23 mouse cellular contexts compared by ENCODE assay signal in the genomic region with DNA sequence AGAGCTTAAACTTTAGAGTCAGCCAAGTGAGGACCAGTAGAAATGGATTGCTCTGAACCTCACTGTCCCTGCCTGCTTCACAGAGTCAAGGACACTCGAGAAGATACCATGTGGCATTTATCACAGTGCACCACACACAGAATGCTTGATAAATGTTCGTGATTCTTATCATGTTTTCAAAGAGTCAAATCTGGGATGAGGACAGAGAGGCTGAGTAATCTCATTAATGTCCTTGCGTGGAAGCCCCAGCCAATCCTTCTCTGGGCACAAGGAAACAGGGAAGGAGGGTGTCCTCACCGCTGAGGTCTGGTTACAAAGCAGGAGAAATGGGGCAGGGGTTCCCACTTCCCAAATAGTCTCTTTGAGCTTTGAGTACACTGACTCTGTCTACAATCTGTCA. TPM values are rescaled to one million over a fixed set of nuclear protein-coding genes. Genes with fewer than 3 reads are reported as not detected.
A peak's percentile ranks its signal among the peaks of the same experiment; 100 is the strongest.
DNase-seq lines count a peak whose midpoint lies in the region.
"Had no signal": no experiment of that assay in that cellular context is flagged by ENCODE, and none has a peak within 500 bp of the region (broad histone marks: within the 10 kb centered on the region; RNA-seq: fewer than 3 reads in every experiment).

No protein-coding gene starts in this region.

- intact Hi-C loops in left cerebral cortex, postnatal 14 days (cut with DNase I), result no loop called here

- peak; percentile 74 to 87 for DNase-seq in adrenal gland, adult (ENCODE audit: inconsistent age in 2 of 2, low spot score in 1 of 2)
- DNase-seq in adrenal gland, postnatal 4 days (ENCODE audit: low spot score in 2 of 2), result no peak
- DNase-seq in adrenal gland, adult 2 months, result peak; percentile 74
- DNase-seq in adrenal gland, postnatal 14 days, result peak; percentile 62
- DNase-seq in left cerebral cortex, postnatal 14 days (ENCODE audit: low spot score in 2 of 2), result no peak
- DNase-seq in lung, postnatal 14 days, result no peak
- DNase-seq: cerebellum, adult 11 months; cerebellum, adult 2 months; cerebellum, adult 9-11 months; cerebellum, postnatal 25 days; forebrain, postnatal 0 days; gastrocnemius, adult 2 months; gastrocnemius, postnatal 14 days; heart, adult 18-20 months; heart, postnatal 10 days; heart, postnatal 4 days had no signal

RNA-seq across cellular contexts. Expression of a gene that starts 55.8 kb away (rescaled TPM):
- 10 to 100 TPM in 1 of 2 experiments, 1 to 10 TPM in 1; 1.7 to 37.7 TPM for total RNA-seq in adrenal gland, postnatal 4 days (2021)
- total RNA-seq in adrenal gland, adult 2 months (2021), result under 1 TPM; 0.43 to 0.73 TPM
- 0.38 TPM in 1 of 2 replicates, not detected in the other for polyA plus RNA-seq in adrenal gland, adult 2 months (2012; rRNA removed)
- not detected in 2 replicates for total RNA-seq in adrenal gland, postnatal 14 days (2021)
- total RNA-seq in left cerebral cortex, postnatal 14 days (2021), result 100 to 1,000 TPM; 353 to 455 TPM
- total RNA-seq: adrenal gland, adult 18-20 months; common myeloid progenitor, adult 5-6 weeks; ES-E14; gastrocnemius, adult 2 months; gastrocnemius, postnatal 14 days; gastrocnemius, postnatal 4 days; heart, adult 18-20 months; heart, postnatal 10 days; heart, postnatal 4 days had no signal
- polyA plus RNA-seq: activated CD4-positive, CD25-positive, alpha-beta regulatory T cell, adult 4 months; heart, embryonic 15.5 days; inflammation-experienced regulatory T-cells, adult 6 months had no signal

Comparison
In these comparisons a context has a peak if more than half of its experiments do, and no peak if none do; other contexts are left out.
1. DNase-seq: peak in adrenal gland, adult (2 of 2), adrenal gland, adult 2 months (single experiment) and adrenal gland, postnatal 14 days (single experiment); none in adrenal gland, postnatal 4 days (0 of 2), left cerebral cortex, postnatal 14 days (0 of 2) and lung, postnatal 14 days (single experiment).
2. RNA of a gene that starts 55.8 kb away (total RNA-seq): 353 to 455 TPM in left cerebral cortex, postnatal 14 days; 1.7 to 37.7 TPM in adrenal gland, postnatal 4 days, 0.43 to 0.73 TPM in adrenal gland, adult 2 months and not detected in adrenal gland, postnatal 14 days; every median in the first group is over 4 times any median in the second.